Mouse (Mus musculus): Measurements from ENCODE around the gene Gm28374.

GRCm38 (mm10) chr19:6069851-6070250 lies 12.2 kb downstream of the Gm28374 start:
- TF ChIP-seq JUND (conservative IDR thresholded peaks at IDR 0.05; ENCODE audit: low read depth, low read length) (no peak), TBP (conservative IDR thresholded peaks at IDR 0.05; ENCODE audit: low read depth, low read length) (no peak), POLR2AphosphoS2 (IDR thresholded peaks at IDR 0.05; ENCODE audit: low read depth, low read length) (no peak), E2F4 (IDR thresholded peaks at IDR 0.05; ENCODE audit: insufficient replicate concordance, low read depth, low read length) (no peak), POLR2A (IDR thresholded peaks at IDR 0.05; ENCODE audit: low read depth, low read length) (no peak), USF2 (conservative IDR thresholded peaks at IDR 0.05; ENCODE audit: low read depth, low read length) (no peak)

Data from CH12.LX (cell line).